Mouse (Mus musculus): Measurements from ENCODE around the gene Tm4sf19. TPM values are rescaled to one million over a fixed set of nuclear protein-coding genes. Genes with fewer than 3 reads are reported as not detected.

Gene Tm4sf19
- polyA plus RNA-seq (2014; fragmentation: Illumina TruSeq; extraction: RNeasy Lipid Tissue Mini Kit (QIAGEN cat#74804); ENCODE audit: low read depth, low replicate concordance): not detected

GRCm38 (mm10) chr16:32400267-32400666 is at the start of gene Tm4sf19:
Gene Tm4sf19 (plus strand): TSS chr16:32400506.

GRCm38 (mm10) chr16:32419517-32420483 is 19.5 kb downstream of the Tm4sf19 start, which contains the start of gene Tctex1d2:
Gene Tctex1d2 (plus strand): TSS chr16:32419702.

GRCm38 (mm10) chr16:32430474-32431046 is 30.3 kb downstream of the Tm4sf19 start, which contains the start of gene Pcyt1a:
Gene Pcyt1a (plus strand): TSS chr16:32430921.

Other genes with a start within 250 kb of the Tm4sf19 start
- 0.40 TPM for gene Nrros, start 234.9 kb upstream of the Tm4sf19 start, polyA plus RNA-seq (2014; fragmentation: Illumina TruSeq; extraction: RNeasy Lipid Tissue Mini Kit (QIAGEN cat#74804); ENCODE audit: low read depth, low replicate concordance)
- gene Bex6, start 220.7 kb upstream of the Tm4sf19 start, polyA plus RNA-seq (2014; fragmentation: Illumina TruSeq; extraction: RNeasy Lipid Tissue Mini Kit (QIAGEN cat#74804); ENCODE audit: low read depth, low replicate concordance): not detected
- 17.9 TPM for gene Fbxo45, start 153.3 kb upstream of the Tm4sf19 start, polyA plus RNA-seq (2014; fragmentation: Illumina TruSeq; extraction: RNeasy Lipid Tissue Mini Kit (QIAGEN cat#74804); ENCODE audit: low read depth, low replicate concordance)
- 7.8 TPM for gene Wdr53, start 153.3 kb upstream of the Tm4sf19 start, polyA plus RNA-seq (2014; fragmentation: Illumina TruSeq; extraction: RNeasy Lipid Tissue Mini Kit (QIAGEN cat#74804); ENCODE audit: low read depth, low replicate concordance)
- gene Smco1, start 129.0 kb upstream of the Tm4sf19 start, polyA plus RNA-seq (2014; fragmentation: Illumina TruSeq; extraction: RNeasy Lipid Tissue Mini Kit (QIAGEN cat#74804); ENCODE audit: low read depth, low replicate concordance): not detected
- gene Rnf168, start 123.0 kb upstream of the Tm4sf19 start, polyA plus RNA-seq (2014; fragmentation: Illumina TruSeq; extraction: RNeasy Lipid Tissue Mini Kit (QIAGEN cat#74804); ENCODE audit: low read depth, low replicate concordance): 28.3 TPM
- 40.3 TPM for gene Ubxn7, start 68.2 kb upstream of the Tm4sf19 start, polyA plus RNA-seq (2014; fragmentation: Illumina TruSeq; extraction: RNeasy Lipid Tissue Mini Kit (QIAGEN cat#74804); ENCODE audit: low read depth, low replicate concordance)
- 42.8 TPM for gene Tctex1d2, start 19.2 kb downstream of the Tm4sf19 start, polyA plus RNA-seq (2014; fragmentation: Illumina TruSeq; extraction: RNeasy Lipid Tissue Mini Kit (QIAGEN cat#74804); ENCODE audit: low read depth, low replicate concordance)
- gene Pcyt1a, start 30.4 kb downstream of the Tm4sf19 start, polyA plus RNA-seq (2014; fragmentation: Illumina TruSeq; extraction: RNeasy Lipid Tissue Mini Kit (QIAGEN cat#74804); ENCODE audit: low read depth, low replicate concordance): 51.5 TPM
- 2.8 TPM for gene Slc51a, start 87.4 kb downstream of the Tm4sf19 start, polyA plus RNA-seq (2014; fragmentation: Illumina TruSeq; extraction: RNeasy Lipid Tissue Mini Kit (QIAGEN cat#74804); ENCODE audit: low read depth, low replicate concordance)
- gene Zdhhc19, start 95.8 kb downstream of the Tm4sf19 start, polyA plus RNA-seq (2014; fragmentation: Illumina TruSeq; extraction: RNeasy Lipid Tissue Mini Kit (QIAGEN cat#74804); ENCODE audit: low read depth, low replicate concordance): not detected
- 146 TPM for gene Tfrc, start 208.4 kb downstream of the Tm4sf19 start, polyA plus RNA-seq (2014; fragmentation: Illumina TruSeq; extraction: RNeasy Lipid Tissue Mini Kit (QIAGEN cat#74804); ENCODE audit: low read depth, low replicate concordance)
- gene Tnk2, start 243.4 kb downstream of the Tm4sf19 start, polyA plus RNA-seq (2014; fragmentation: Illumina TruSeq; extraction: RNeasy Lipid Tissue Mini Kit (QIAGEN cat#74804); ENCODE audit: low read depth, low replicate concordance): 0.16 TPM